Mouse (Mus musculus): ENCODE measurements around the gene Dnmt3l. TPM values are rescaled to one million over a fixed set of nuclear protein-coding genes. Genes with fewer than 3 reads are reported as not detected.
"Not testable (repeated sequence)": the region's sequence is repeated elsewhere in the genome, so short reads cannot be mapped to it uniquely, and the experiment has no call there.

Dnmt3l gene
- total and polyA plus RNA-seq, 3 experiments, result 14.6 to 29.5 (median 23.2) TPM

GRCm38 (mm10) chr10:78085711-78086110 lies 44.0 kb downstream of the Dnmt3l start:
- DNase-seq, result no peak

- no peak for DNase-seq
Observed at GRCm38 (mm10) chr10:78086444-78087061, 44.8 kb downstream of the Dnmt3l start.

- DNase-seq, result no peak
Observed at GRCm38 (mm10) chr10:78087101-78087511, 45.4 kb downstream of the Dnmt3l start.

DNA sequence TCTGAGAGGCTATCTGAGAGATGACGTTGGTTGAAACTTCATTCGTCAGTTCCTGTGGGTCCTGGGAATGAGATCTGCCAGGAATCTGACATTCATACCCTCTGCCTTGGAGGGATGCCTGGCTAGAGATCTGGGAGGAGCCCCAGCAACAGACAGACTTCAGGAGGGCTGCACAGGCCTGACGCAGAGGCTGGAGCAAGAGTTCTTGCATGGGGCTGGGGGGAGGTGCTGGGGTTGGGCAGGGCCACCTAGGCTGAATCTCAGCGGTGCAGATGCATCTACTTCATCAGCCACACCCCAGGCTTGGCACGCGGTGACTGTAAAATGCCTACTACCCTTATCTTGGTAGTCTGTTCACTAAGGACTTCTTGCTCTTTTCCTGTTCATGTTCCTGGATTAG lies 48.5 kb downstream of the Dnmt3l start:
- no peak for DNase-seq

DNA sequence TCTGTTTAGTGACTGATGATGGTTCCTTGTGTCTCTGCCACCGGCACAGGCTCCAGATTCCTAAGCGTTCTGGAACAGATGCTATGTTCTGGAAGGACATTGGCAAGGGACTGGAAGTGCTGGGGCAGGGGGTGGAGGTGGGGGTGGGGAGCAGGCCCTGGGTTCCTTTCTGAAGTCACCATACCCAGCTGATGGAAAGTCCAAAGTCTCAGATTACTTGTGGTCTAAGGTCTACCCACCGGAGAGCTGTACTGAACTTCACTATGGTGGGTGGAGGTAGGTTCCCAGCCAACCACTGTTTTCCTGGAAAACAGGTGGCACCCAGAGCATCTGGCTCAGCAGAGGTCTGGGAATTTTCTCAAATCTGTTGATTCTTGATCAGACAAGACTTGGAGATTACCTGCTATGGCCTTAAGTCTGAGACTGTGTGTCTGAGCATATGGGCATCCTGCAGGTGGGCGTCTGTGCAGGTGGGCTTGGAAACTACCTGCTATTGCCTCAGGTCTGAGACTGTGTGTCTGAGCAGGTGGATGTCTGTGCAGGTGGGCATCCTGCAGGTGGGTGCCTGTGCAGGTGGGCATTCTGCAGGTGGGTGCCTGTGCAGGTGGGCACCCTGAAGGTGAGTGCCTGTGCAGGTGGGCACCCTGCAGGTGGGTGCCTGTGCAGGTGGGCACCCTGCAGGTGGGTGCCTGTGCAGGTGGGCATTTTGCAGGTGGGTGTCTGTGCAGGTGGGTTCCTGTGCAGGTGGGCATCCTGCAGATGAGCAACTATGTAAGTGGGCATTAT lies 49.2 kb downstream of the Dnmt3l start:
- no peak for DNase-seq

DNA sequence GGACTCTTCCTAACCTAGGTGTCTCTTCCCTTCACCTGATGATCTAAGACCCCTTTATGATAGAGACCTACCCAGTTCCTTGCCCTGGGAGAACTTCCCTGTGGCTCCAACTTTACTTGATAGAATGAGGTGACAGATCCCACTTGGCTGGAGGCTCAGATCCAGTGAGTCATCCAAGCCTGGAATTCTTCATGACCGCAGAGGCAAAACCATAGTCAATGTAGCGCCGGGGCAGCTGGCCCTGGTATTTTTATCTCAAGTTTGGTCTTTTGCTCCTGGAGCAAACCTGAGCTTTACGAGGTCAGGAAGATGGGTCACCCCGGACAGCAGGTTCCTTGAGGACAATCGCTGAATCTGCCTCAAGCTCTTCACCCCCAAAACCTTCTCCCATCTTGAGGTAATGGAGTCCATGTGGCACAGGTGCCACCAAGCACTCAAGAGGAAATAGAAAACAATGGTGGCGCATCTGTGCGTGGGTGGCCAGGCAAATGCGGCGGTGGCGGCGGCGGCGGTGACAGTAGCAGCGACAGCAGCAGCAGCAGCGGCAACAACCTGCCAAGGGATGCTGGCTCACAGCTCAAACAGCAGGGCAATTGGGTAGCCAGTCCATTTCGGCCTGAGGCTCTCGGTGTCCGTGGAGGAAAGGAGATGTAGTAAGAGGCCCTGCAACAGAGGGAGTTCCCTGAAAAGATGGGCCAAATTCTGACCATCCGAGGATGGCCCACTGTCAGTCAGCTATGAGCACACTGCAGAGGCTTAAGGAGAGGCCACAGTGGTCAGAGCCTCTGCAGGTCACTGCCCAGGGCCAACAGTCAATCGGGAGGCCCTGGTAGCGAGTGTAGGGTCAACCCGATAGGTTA lies 50.3 kb downstream of the Dnmt3l start:
- peak; percentile 77 for DNase-seq

DNA sequence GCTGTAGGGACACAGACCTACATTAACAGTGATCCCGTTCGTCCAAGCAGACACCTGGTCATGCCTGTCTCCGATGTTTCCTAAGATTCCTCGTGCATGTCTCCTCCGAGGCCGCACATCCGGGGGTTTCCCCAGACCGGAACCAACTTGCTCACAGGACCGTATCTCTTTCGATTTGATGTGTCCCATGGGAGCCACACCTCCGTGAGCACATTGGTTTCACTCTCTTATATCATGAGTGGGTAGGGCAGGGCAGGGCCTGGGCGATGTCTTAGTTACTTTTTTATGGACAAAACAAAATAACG lies 50.9 kb downstream of the Dnmt3l start:
- DNase-seq, result no peak

GRCm38 (mm10) chr10:78095221-78095620 lies 53.5 kb downstream of the Dnmt3l start:
- DNase-seq, result no peak

DNA sequence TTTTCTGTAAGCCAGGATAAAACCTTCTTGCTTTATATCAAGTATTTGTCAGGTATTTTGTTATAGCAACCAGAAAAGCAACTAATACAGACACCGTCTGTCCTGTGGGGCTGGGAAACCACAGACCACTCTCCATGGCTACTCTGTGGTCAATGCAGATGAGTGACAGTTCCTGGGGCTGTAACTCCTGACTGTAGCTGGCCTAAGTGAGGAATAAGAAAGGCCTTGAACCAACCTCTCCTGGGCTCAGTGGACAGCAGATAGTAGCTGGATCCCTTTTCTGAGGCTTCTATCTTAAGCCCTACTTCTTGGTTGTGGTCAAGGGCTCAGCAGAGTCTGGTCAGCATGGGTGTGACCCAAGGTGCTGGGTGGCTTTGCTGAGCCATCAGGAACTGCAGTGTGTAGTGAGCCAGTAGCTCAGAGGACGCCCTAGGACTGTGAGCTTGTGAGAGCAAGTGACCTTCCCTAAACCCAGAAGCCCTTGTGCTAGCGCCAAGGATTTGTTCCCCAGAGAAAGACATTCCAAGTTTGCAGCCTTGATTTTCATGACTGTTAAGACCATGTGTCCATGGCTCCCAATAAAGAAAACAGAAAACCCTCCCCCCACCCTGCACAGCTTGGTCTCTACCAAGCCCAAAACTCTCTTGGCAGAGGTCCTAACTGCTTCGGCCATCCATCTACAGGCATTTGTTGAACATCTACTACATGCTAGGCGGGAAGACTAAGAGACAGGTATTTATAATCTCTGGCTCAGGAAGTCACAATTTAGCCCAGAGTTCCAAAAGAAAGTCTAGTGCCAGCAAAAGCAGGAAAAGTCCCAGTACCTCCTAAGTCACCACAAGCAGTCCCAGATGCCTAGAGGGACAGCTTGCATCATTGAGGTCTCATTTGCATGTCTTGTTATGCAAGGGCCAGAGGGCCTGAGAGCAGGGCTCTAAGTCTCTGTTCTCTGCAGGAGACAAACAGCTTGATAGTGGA lies 54.5 kb downstream of the Dnmt3l start:
- peak; percentile 78 for DNase-seq

GRCm38 (mm10) chr10:78099860-78100259 lies 58.1 kb downstream of the Dnmt3l start:
- DNase-seq, result not testable (repeated sequence)

GRCm38 (mm10) chr10:78100989-78101780 lies 59.4 kb downstream of the Dnmt3l start:
- no peak for DNase-seq

DNA sequence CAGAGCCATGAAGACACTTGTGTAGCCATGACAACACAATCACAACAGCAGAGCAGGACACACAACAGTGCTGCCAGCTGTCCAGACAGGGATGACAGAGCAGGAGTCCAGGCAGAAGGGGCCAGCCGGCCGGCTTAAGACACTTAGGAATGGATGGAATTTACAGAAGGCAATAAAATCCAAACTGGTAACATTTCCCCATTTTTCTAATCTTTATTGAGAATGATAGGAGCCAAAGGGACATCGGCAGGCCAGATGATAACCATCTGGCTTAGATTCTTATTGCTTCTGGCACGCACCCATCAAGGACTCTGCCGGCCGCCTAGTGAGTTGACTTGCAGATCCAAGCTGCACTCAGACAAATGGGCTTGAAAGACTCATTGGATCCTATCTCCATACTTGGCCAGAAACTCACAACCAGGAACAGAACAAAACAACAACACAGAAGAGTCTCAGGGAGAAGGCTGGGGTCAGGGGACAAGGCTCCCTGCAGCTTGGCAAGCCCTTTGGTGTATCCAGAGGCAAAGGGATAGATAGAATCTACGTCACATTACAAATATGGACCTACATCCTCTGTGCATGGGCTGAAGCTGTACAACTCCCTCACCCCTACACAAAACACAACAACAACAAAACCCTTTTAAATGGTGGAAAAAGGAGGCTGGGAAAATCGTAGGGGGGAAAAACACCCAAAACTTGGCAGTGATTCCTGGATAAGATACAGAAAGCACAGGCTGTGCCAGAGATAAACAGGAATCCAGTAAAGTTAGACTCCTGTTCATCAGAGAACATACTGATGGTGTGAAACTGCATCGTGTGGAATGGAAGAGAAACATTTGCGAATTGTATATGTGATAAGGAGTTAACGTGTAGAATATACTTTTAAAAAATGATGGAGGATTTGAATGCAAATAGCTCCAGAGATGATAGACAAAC lies 63.1 kb downstream of the Dnmt3l start:
- DNase-seq, result peak; percentile 63

DNA sequence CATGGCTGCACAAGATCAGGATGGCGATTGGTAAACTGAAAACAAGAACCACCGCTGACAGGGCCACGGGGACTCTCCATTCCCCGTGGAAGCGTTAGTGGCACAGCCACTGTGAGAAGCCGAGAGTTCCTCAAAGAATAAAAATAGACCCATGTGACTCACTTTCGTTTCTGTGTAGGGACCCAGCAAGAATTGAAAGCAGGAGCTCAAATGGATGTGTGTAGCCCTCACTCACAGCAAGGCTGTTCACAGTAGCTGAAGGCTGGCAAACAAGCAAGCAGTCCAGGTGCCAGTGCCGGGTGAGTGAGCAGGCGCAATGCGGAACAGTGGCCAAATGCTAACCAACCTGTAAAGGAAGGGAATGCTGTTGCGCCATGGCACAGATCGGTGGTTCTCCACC lies 63.8 kb downstream of the Dnmt3l start:
- no peak for DNase-seq

Other genes with a start within 250 kb of the Dnmt3l start
- gene Gm9639, start 246.9 kb upstream of the Dnmt3l start, total RNA-seq (2021), result not detected
- not detected in 2 replicates for gene Gm9639, start 246.9 kb upstream of the Dnmt3l start, polyA plus RNA-seq (2012; rRNA removed)
- gene Gm19668, start 242.8 kb upstream of the Dnmt3l start, total RNA-seq (2021), result not detected
- gene Gm19668, start 242.8 kb upstream of the Dnmt3l start, polyA plus RNA-seq (2012; rRNA removed), result not detected in 2 replicates
- not detected for gene Gm9507, start 230.1 kb upstream of the Dnmt3l start, total RNA-seq (2021)
- 0.31 TPM in 1 of 2 replicates, not detected in the other for gene Gm9507, start 230.1 kb upstream of the Dnmt3l start, polyA plus RNA-seq (2012; rRNA removed)
- not detected for gene Gm2696, start 227.3 kb upstream of the Dnmt3l start, total RNA-seq (2021)
- not detected in 2 replicates for gene Gm2696, start 227.3 kb upstream of the Dnmt3l start, polyA plus RNA-seq (2012; rRNA removed)
- not detected for gene Krtap10-4, start 214.9 kb upstream of the Dnmt3l start, total RNA-seq (2021)
- not detected in 2 replicates for gene Krtap10-4, start 214.9 kb upstream of the Dnmt3l start, polyA plus RNA-seq (2012; rRNA removed)
- not detected for gene Krtap10-10, start 206.0 kb upstream of the Dnmt3l start, total RNA-seq (2021)
- not detected in 2 replicates for gene Krtap10-10, start 206.0 kb upstream of the Dnmt3l start, polyA plus RNA-seq (2012; rRNA removed)
- gene Gm36176, start 195.1 kb upstream of the Dnmt3l start, total RNA-seq (2021), result not detected
- not detected in 2 replicates for gene Gm36176, start 195.1 kb upstream of the Dnmt3l start, polyA plus RNA-seq (2012; rRNA removed)
- not detected for gene Gm10318, start 189.1 kb upstream of the Dnmt3l start, total RNA-seq (2021)
- not detected in 2 replicates for gene Gm10318, start 189.1 kb upstream of the Dnmt3l start, polyA plus RNA-seq (2012; rRNA removed)
- not detected for gene Gm3285, start 180.0 kb upstream of the Dnmt3l start, total RNA-seq (2021)
- not detected in 2 replicates for gene Gm3285, start 180.0 kb upstream of the Dnmt3l start, polyA plus RNA-seq (2012; rRNA removed)
- gene Lrrc3, start 139.4 kb upstream of the Dnmt3l start, total RNA-seq (2021), result 1 to 10 TPM; 5.2 to 8.1 TPM
- gene Lrrc3, start 139.4 kb upstream of the Dnmt3l start, polyA plus RNA-seq (2012; rRNA removed), result 4.1 and 6.3 TPM in 2 replicates
- gene Trpm2, start 71.4 kb upstream of the Dnmt3l start, total RNA-seq (2021), result 1 to 10 TPM; 2.6 to 3.2 TPM
- 3.0 and 3.1 TPM in 2 replicates for gene Trpm2, start 71.4 kb upstream of the Dnmt3l start, polyA plus RNA-seq (2012; rRNA removed)
- 10 to 100 TPM; 19.7 to 23.7 TPM for gene 1810043G02Rik, start 63.4 kb upstream of the Dnmt3l start, total RNA-seq (2021)
- 92.1 and 111 TPM in 2 replicates for gene 1810043G02Rik, start 63.4 kb upstream of the Dnmt3l start, polyA plus RNA-seq (2012; rRNA removed)
- 100 to 1,000 TPM; 128 to 145 TPM for gene Pfkl, start 31.9 kb upstream of the Dnmt3l start, total RNA-seq (2021)
- gene Pfkl, start 31.9 kb upstream of the Dnmt3l start, polyA plus RNA-seq (2012; rRNA removed), result 122 and 138 TPM in 2 replicates
- not detected for gene Aire, start 1.7 kb downstream of the Dnmt3l start, total RNA-seq (2021)
- gene Aire, start 1.7 kb downstream of the Dnmt3l start, polyA plus RNA-seq (2012; rRNA removed), result 0.08 TPM in 1 of 2 replicates, not detected in the other
- gene Icosl, start 27.4 kb downstream of the Dnmt3l start, total RNA-seq (2021), result 10 to 100 TPM; 14.9 to 16.4 TPM
- gene Icosl, start 27.4 kb downstream of the Dnmt3l start, polyA plus RNA-seq (2012; rRNA removed), result 22.8 and 32.0 TPM in 2 replicates
- 100 to 1,000 TPM; 266 to 267 TPM for gene D10Jhu81e, start 127.8 kb downstream of the Dnmt3l start, total RNA-seq (2021)
- gene D10Jhu81e, start 127.8 kb downstream of the Dnmt3l start, polyA plus RNA-seq (2012; rRNA removed), result 741 and 784 TPM in 2 replicates
- gene Pwp2, start 143.2 kb downstream of the Dnmt3l start, total RNA-seq (2021), result 10 to 100 TPM; 14.0 to 17.4 TPM
- 7.6 and 10.7 TPM in 2 replicates for gene Pwp2, start 143.2 kb downstream of the Dnmt3l start, polyA plus RNA-seq (2012; rRNA removed)
- 10 to 100 TPM; 50.7 to 51.2 TPM for gene Trappc10, start 202.7 kb downstream of the Dnmt3l start, total RNA-seq (2021)
- 47.3 and 62.8 TPM in 2 replicates for gene Trappc10, start 202.7 kb downstream of the Dnmt3l start, polyA plus RNA-seq (2012; rRNA removed)

All from adrenal gland, adult 2 months (tissue).